8 mouse cellular contexts compared by ENCODE assay signal in the genomic region with DNA sequence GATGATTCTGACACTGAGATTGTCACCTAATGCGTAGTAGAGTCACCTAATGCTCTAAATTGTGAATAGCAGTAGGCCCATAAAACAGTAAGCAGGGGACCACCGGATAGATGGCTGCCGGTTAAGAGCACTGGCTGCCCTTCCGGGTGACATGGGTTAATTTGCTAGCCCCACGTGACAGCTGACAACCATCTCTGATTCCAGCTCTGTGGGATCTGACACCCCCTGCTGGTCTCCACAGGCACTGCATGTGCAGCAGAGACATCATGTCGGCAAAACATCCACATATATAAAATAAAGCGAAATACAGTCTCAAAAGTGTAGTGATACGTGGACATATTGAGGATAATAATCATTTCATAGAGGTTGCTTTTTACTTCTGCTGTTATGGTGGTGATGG. TPM values are rescaled to one million over a fixed set of nuclear protein-coding genes. Genes with fewer than 3 reads are reported as not detected.
DNase-seq lines count a peak whose midpoint lies in the region; ATAC-seq and TF ChIP-seq lines count a peak whose summit lies in the region.
"Had no signal": no experiment of that assay in that cellular context is flagged by ENCODE, and none has a peak within 500 bp of the region (broad histone marks: within the 10 kb centered on the region; RNA-seq: fewer than 3 reads in every experiment).

No protein-coding gene starts in this region.

- ATAC-seq in kidney, embryonic 15.5 days (replicated peaks; ENCODE audit: low FRiP score) = no peak
- no peak for ATAC-seq in G1E (ENCODE audit: extremely low read depth, insufficient number of reproducible peaks, low FRiP score, poor library complexity, severe bottlenecking)
- no peak for ATAC-seq in lung, postnatal 0 days

- no peak for TF ChIP-seq EP300 in lung, postnatal 0 days (IDR thresholded peaks at IDR 0.05)

- no peaks in the 10 kb centered on the region for H3K9me3 ChIP-seq in kidney, embryonic 15.5 days (replicated peaks)
- 0 out of 2 replicates have a peak, but pooled peaks cover 2% of the 10 kb centered on the region for H3K9me3 ChIP-seq in G1E (replicated peaks)
- no peaks in the 10 kb centered on the region for H3K9me3 ChIP-seq in lung, postnatal 0 days (ENCODE audit: low read length)
- H3K9me3 ChIP-seq: heart, embryonic 13.5 days had no signal

- no peaks in the 10 kb centered on the region for H3K27me3 ChIP-seq in kidney, embryonic 15.5 days
- no peaks in the 10 kb centered on the region for H3K27me3 ChIP-seq in G1E (ENCODE audit: insufficient read depth, low read length)
- H3K27me3 ChIP-seq in lung, postnatal 0 days (replicated peaks; ENCODE audit: insufficient read depth, low read length) = no peaks in the 10 kb centered on the region
- H3K27me3 ChIP-seq: heart, embryonic 13.5 days had no signal

- H3K4me1 ChIP-seq in kidney, embryonic 15.5 days = no peaks in the 10 kb centered on the region
- H3K4me1 ChIP-seq in G1E (ENCODE audit: insufficient read depth, low read depth, low read length) = no peaks in the 10 kb centered on the region
- H3K4me1 ChIP-seq in lung, postnatal 0 days (ENCODE audit: insufficient read depth, low read depth, low read length) = no peaks in the 10 kb centered on the region

- no peak overlapping the region for H3K4me2 ChIP-seq in kidney, embryonic 15.5 days
- H3K4me2 ChIP-seq in lung, postnatal 0 days (replicated peaks; ENCODE audit: low read depth, low read length) = no peak overlapping the region
- H3K4me2 ChIP-seq: heart, embryonic 13.5 days had no signal

- H3K36me3 ChIP-seq in kidney, embryonic 15.5 days = peaks cover 41% of the 10 kb centered on the region
- H3K36me3 ChIP-seq in G1E (replicated peaks) = peaks cover 54% of the 10 kb centered on the region
- H3K36me3 ChIP-seq in lung, postnatal 0 days (ENCODE audit: insufficient read depth, low read length) = no peaks in the 10 kb centered on the region

- 76% methylated on average over 8 of the region's 8 CpGs for WGBS in kidney, embryonic 15.5 days
- WGBS in lung, postnatal 0 days = 71% methylated on average over 8 of the region's 8 CpGs

- no peak overlapping the region for H3K27ac ChIP-seq in kidney, embryonic 15.5 days
- H3K27ac ChIP-seq in lung, postnatal 0 days (ENCODE audit: low read length) = no peak overlapping the region
- H3K27ac ChIP-seq: heart, embryonic 13.5 days had no signal

- no peak overlapping the region for H3K4me3 ChIP-seq in kidney, embryonic 15.5 days (replicated peaks)
- no peak overlapping the region for H3K4me3 ChIP-seq in G1E (ENCODE audit: low read depth, low read length)
- H3K4me3 ChIP-seq in lung, postnatal 0 days (ENCODE audit: low read depth, low read length) = no peak overlapping the region
- H3K4me3 ChIP-seq: heart, embryonic 13.5 days had no signal

- peak; percentile 65 to 71 for DNase-seq in kidney, postnatal 4 days
- DNase-seq in CD4-positive helper T cell, adult 2 months (ENCODE audit: low read depth, low spot score) = peak; percentile 44
- no peak for DNase-seq in G1E (ENCODE audit: low spot score)
- DNase-seq in cerebellum, postnatal 14 days = peak; percentile 33 to 71
- DNase-seq in lung, postnatal 0 days (ENCODE audit: low spot score) = no peak
- DNase-seq in testis, postnatal 10 days (ENCODE audit: low spot score) = peak; percentile 73

- TF ChIP-seq CTCF in G1E (IDR thresholded peaks at IDR 0.05; ENCODE audit: low read depth, low read length) = peak; percentile 58
- peak; percentile 75 for TF ChIP-seq CTCF in lung, postnatal 0 days (IDR thresholded peaks at IDR 0.05)

- no peak overlapping the region for H3K9ac ChIP-seq in kidney, embryonic 15.5 days
- no peak overlapping the region for H3K9ac ChIP-seq in lung, postnatal 0 days (replicated peaks; ENCODE audit: low read depth)
- H3K9ac ChIP-seq: heart, embryonic 13.5 days had no signal

RNA-seq across cellular contexts. Expression of a gene that starts 8.0 kb away (rescaled TPM):
- polyA plus RNA-seq in kidney, embryonic 15.5 days (2015; fragmentation: Nextera tagmentation; extraction: Ambion mirVana) = 30.9 and 32.7 TPM in 2 replicates
- total RNA-seq in G1E (2014; fragmentation: Nextera tagmentation) = 25.7 and 30.6 TPM in 2 replicates
- total RNA-seq in G1E (2017) = 25.9 and 33.4 TPM in 2 replicates
- polyA plus RNA-seq in G1E (2012) = 1.8 and 2.2 TPM in 2 replicates
- 27.8 and 27.9 TPM in 2 replicates for polyA plus RNA-seq in lung, postnatal 0 days (2015; fragmentation: Nextera tagmentation; extraction: Ambion mirVana)

RNA-seq across cellular contexts. Expression of a gene that starts 11.3 kb away (rescaled TPM):
- polyA plus RNA-seq in kidney, embryonic 15.5 days (2015; fragmentation: Nextera tagmentation; extraction: Ambion mirVana) = 48.6 and 51.2 TPM in 2 replicates
- total RNA-seq in G1E (2014; fragmentation: Nextera tagmentation) = 20.4 and 42.2 TPM in 2 replicates
- 66.3 and 80.5 TPM in 2 replicates for total RNA-seq in G1E (2017)
- 2.1 and 2.5 TPM in 2 replicates for polyA plus RNA-seq in G1E (2012)
- polyA plus RNA-seq in lung, postnatal 0 days (2015; fragmentation: Nextera tagmentation; extraction: Ambion mirVana) = 17.7 and 18.8 TPM in 2 replicates

RNA-seq across cellular contexts. Expression of a gene that starts 39.9 kb away (rescaled TPM):
- 11.0 and 11.4 TPM in 2 replicates for polyA plus RNA-seq in kidney, embryonic 15.5 days (2015; fragmentation: Nextera tagmentation; extraction: Ambion mirVana)
- 17.4 and 17.6 TPM in 2 replicates for total RNA-seq in G1E (2014; fragmentation: Nextera tagmentation)
- total RNA-seq in G1E (2017) = 18.2 and 24.9 TPM in 2 replicates
- polyA plus RNA-seq in G1E (2012) = 1.9 and 2.9 TPM in 2 replicates
- polyA plus RNA-seq in lung, postnatal 0 days (2015; fragmentation: Nextera tagmentation; extraction: Ambion mirVana) = 14.4 and 19.3 TPM in 2 replicates

Comparison
In these comparisons a context has a peak if more than half of its experiments do, and no peak if none do; other contexts are left out.
1. DNase-seq: peak in kidney, postnatal 4 days (2 of 2), CD4-positive helper T cell, adult 2 months (single experiment), cerebellum, postnatal 14 days (2 of 2) and testis, postnatal 10 days (single experiment); none in G1E (single experiment) and lung, postnatal 0 days (single experiment).